Mouse (Mus musculus) testis, adult 2 months (tissue): ENCODE data around the gene Olfr45. TPM values are rescaled to one million over a fixed set of nuclear protein-coding genes. Genes with fewer than 3 reads are reported as not detected.
"Not testable (repeated sequence)": the region's sequence is repeated elsewhere in the genome, so short reads cannot be mapped to it uniquely, and the experiment has no call there.

ENCODE experiments used
- H3K27ac ChIP-seq: fragments of 200-500 bp; 2 replicates; pipeline ENCODE4 v1.5.1; 2012; ENCODE audit warnings: low read depth, low read length; ENCODE audit not compliant: control insufficient read depth, insufficient read depth
- H3K27me3 ChIP-seq: fragments of 200-500 bp; 2 replicates; pipeline ENCODE4 v1.6.1; 2012; ENCODE audit warnings: mild to moderate bottlenecking, low read length, moderate library complexity; ENCODE audit not compliant: control insufficient read depth, insufficient read depth
- H3K36me3 ChIP-seq: fragments of 200-500 bp; 2 replicates; pipeline ENCODE4 v1.6.1; 2012; ENCODE audit warnings: mild to moderate bottlenecking, low read length; ENCODE audit not compliant: control insufficient read depth, insufficient read depth
- H3K4me1 ChIP-seq: fragments of 200-500 bp; 2 replicates; pipeline ENCODE4 v1.6.1; 2012; ENCODE audit warnings: low read length; ENCODE audit not compliant: control insufficient read depth, insufficient read depth
- H3K4me3 ChIP-seq: fragments of 200-500 bp; 2 replicates; pipeline ENCODE4 v1.5.1; 2012; ENCODE audit warnings: low read depth, mild to moderate bottlenecking, low read length, moderate library complexity, mixed read lengths; ENCODE audit not compliant: control insufficient read depth
- CTCF ChIP-seq: fragments of 200-500 bp; IDR thresholded peaks from 2 replicates; pipeline ENCODE4 v1.5.1; 2012; ENCODE audit warnings: low read depth, mild to moderate bottlenecking, inconsistent platforms, low read length, moderate library complexity; ENCODE audit not compliant: control insufficient read depth, insufficient read depth, insufficient replicate concordance
- POLR2A ChIP-seq: fragments of 200-500 bp; IDR thresholded peaks from 2 replicates; pipeline ENCODE4 v1.6.1; 2012; ENCODE audit warnings: low read depth, mild to moderate bottlenecking, inconsistent platforms, low read length, moderate library complexity; ENCODE audit not compliant: control insufficient read depth
- polyA plus RNA-seq: library from polyadenylated mRNA; depleted of rRNA; stranded (reverse); fragments of >200 nt; gene quantifications from 2 replicates; pipeline ENCODE4 v1.2.3, GENCODE M21; 2012; rRNA removed

Gene Olfr45
- not detected in 2 replicates for polyA plus RNA-seq

GRCm38 (mm10) chr7:140681651-140682050 lies at the start of gene Olfr45:
Gene Olfr45 (plus strand): TSS chr7:140681951.
- H3K27ac ChIP-seq = no peak within 1 kb of the TSS
- H3K4me1 ChIP-seq = no peaks in the 10 kb centered on the region
- no peak within 1 kb of the TSS for H3K4me3 ChIP-seq
- no peaks in the 10 kb centered on the region for H3K36me3 ChIP-seq
- H3K27me3 ChIP-seq = no peaks in the 10 kb centered on the region
- no peak for TF ChIP-seq POLR2A
- no peak for TF ChIP-seq CTCF

- H3K36me3 ChIP-seq = no peaks in the 10 kb centered on the region
- H3K4me3 ChIP-seq = no peak within 1 kb of the TSS
- TF ChIP-seq CTCF = no peak
- TF ChIP-seq POLR2A = no peak
- H3K4me1 ChIP-seq = no peaks in the 10 kb centered on the region
- no peak within 1 kb of the TSS for H3K27ac ChIP-seq
- no peaks in the 10 kb centered on the region for H3K27me3 ChIP-seq
These were observed 35.6 kb upstream of the Olfr45 start, which contains the start of gene Olfr53 for GRCm38 (mm10) chr7:140646152-140646551. Gene Olfr53 (plus strand): TSS chr7:140646452.

DNA sequence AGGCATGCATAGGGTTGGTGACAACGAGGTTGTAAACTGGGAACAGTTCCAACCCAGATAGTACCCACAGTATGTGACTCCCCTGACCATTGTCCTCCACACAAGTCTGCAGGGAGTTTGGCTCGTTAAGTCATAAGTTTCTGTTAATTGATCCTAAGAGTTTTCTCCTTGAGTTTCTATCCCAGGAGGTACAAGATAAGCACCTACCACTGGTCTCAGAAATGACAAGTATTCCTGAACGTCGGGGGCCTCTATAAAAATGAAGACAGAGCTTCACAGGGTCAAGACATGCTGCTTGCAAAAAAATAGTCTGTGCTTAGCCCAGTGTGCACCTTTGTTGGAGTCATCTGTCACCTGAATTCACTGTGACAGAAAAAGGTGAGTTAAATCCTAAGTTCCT lies 22.1 kb upstream of the Olfr45 start, which contains the start of gene Olfr539:
Olfr539 (plus strand) TSS at position 301 of the 400 bp plus-strand sequence.
- TF ChIP-seq POLR2A = no peak
- no peak for TF ChIP-seq CTCF
- no peak within 1 kb of the TSS for H3K4me3 ChIP-seq
- H3K27ac ChIP-seq = no peak within 1 kb of the TSS
- H3K36me3 ChIP-seq = no peaks in the 10 kb centered on the region
- no peaks in the 10 kb centered on the region for H3K4me1 ChIP-seq
- H3K27me3 ChIP-seq = no peaks in the 10 kb centered on the region

GRCm38 (mm10) chr7:140670693-140671092 lies 11.1 kb upstream of the Olfr45 start:
- H3K27me3 ChIP-seq, H3K36me3 ChIP-seq, H3K4me1 ChIP-seq, H3K27ac ChIP-seq, H3K4me3 ChIP-seq: not testable (repeated sequence)

GRCm38 (mm10) chr7:140675863-140676262 lies 5.9 kb upstream of the Olfr45 start:
- no peaks in the 10 kb centered on the region for H3K36me3 ChIP-seq
- no peak overlapping the region for H3K4me3 ChIP-seq

DNA sequence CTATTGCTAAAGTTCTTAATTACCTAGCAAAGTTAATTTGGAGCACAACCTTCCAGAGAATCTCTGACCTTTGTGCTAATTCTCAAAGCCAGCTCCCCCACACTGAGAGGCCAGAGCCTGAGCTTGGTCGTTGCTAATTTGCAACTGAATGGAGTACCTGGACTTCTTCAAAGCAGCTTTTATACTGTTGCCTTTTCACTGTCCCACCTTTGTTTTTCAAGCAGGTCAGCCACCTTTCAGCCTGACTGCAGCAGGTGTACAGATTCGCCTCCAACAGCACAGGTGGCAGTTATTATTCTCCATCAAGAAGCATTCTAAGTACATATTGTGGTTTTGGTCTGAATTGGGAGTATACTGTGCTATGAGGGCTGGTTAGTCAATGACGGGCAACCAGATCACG lies 2.2 kb upstream of the Olfr45 start:
- H3K4me1 ChIP-seq, H3K27me3 ChIP-seq, H3K36me3 ChIP-seq, H3K27ac ChIP-seq, H3K4me3 ChIP-seq: not testable (repeated sequence)

More at GRCm38 (mm10) chr7:140675863-140676262, 5.9 kb upstream of the Olfr45 start:
- no peaks in the 10 kb centered on the region for H3K4me1 ChIP-seq
- no peak for TF ChIP-seq CTCF
- TF ChIP-seq POLR2A = no peak
- no peaks in the 10 kb centered on the region for H3K27me3 ChIP-seq
- H3K27ac ChIP-seq = no peak overlapping the region

- no peaks in the 10 kb centered on the region for H3K27me3 ChIP-seq
- no peak within 1 kb of the TSS for H3K4me3 ChIP-seq
- TF ChIP-seq POLR2A (no peak), CTCF (no peak)
- H3K27ac ChIP-seq = no peak within 1 kb of the TSS
- no peaks in the 10 kb centered on the region for H3K4me1 ChIP-seq
- no peaks in the 10 kb centered on the region for H3K36me3 ChIP-seq
These were observed 15.2 kb downstream of the Olfr45 start, which contains the start of gene Olfr541 for GRCm38 (mm10) chr7:140696967-140697366. Gene Olfr541 (plus strand): TSS chr7:140697267.

GRCm38 (mm10) chr7:140706348-140706747 lies 24.6 kb downstream of the Olfr45 start:
- no peaks in the 10 kb centered on the region for H3K27me3 ChIP-seq
- TF ChIP-seq CTCF = no peak
- no peaks in the 10 kb centered on the region for H3K36me3 ChIP-seq
- no peak overlapping the region for H3K4me3 ChIP-seq
- H3K27ac ChIP-seq = peak overlapping the region; percentile 55; the same call in 1 of the 2 replicates
- no peaks in the 10 kb centered on the region for H3K4me1 ChIP-seq
